Mouse (Mus musculus) gastrocnemius, adult 18-20 months (tissue): Measurements from ENCODE around the gene Ipo5. TPM values are rescaled to one million over a fixed set of nuclear protein-coding genes. Genes with fewer than 3 reads are reported as not detected.

Experiments used
- DNase-seq: peaks from one replicate; pipeline ENCODE4 v3.0.0; 2021; ENCODE audit warnings: low spot score
- total RNA-seq, 2 experiments: library from RNA; stranded (reverse); gene quantifications; 2 replicates each; pipeline ENCODE4 v1.2.3; 2021

Gene Ipo5
- total RNA-seq, 2 experiments from 2014 or later: 115 to 124 TPM

DNA sequence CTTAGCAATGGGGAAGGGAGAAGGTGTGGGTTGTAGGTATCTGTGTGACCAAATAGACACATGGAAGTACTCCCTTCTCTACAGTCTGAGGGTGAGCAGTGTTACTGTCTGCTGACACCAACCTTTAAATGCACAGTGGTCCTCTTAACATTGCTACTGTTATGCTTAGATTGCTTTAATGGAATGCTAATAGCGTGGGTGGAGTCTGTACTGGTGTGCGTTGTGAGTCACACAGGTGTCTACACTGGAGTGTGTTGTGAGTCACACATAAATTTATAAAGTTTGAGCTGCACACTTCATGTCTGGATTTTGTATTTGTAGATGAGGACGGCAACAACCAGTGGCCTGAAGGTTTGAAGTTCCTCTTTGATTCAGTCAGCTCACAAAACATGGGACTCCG lies 10.8 kb downstream of the Ipo5 start:
- DNase-seq: no peak

GRCm38 (mm10) chr14:120924044-120924443 lies 13.0 kb downstream of the Ipo5 start:
- DNase-seq: no peak

DNA sequence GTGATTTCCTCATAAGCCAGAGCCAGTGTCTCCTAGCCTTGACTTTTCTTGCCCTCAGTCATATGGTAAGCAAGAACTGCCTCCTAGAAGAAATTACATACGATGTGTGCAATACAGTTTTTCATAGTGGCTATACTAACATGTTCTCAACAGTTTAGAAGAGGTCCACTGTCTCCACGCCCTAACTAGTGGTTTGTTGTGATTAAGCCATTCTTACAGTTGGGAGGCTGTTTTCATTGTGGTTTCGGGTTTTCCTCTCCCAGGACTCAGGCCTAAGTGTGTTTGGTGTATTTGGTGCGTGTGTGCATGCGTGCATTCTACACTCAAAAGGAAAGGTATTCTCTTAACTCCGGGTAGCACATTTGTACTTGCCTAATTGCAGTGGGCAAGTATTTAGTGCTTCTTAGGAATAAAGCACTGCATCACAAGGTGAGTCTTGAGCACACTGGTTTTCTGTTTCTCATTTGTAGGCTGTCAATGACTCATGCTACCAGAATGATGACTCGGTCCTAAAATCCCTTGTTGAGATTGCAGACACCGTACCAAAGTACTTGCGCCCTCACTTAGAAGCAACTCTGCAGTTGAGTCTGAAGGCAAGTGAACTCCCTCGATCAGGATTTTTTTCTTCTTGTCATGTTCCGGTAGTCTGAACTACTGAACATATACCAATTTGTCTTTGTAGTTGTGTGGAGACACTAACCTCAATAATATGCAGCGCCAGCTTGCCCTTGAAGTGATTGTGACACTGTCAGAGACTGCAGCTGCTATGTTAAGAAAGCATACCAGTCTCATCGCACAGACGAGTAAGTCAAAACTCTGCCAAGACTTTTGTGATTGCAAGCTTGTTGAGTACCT lies 14.9 kb downstream of the Ipo5 start:
- no peak for DNase-seq

GRCm38 (mm10) chr14:120931236-120931635 lies 20.2 kb downstream of the Ipo5 start:
- DNase-seq: no peak

DNA sequence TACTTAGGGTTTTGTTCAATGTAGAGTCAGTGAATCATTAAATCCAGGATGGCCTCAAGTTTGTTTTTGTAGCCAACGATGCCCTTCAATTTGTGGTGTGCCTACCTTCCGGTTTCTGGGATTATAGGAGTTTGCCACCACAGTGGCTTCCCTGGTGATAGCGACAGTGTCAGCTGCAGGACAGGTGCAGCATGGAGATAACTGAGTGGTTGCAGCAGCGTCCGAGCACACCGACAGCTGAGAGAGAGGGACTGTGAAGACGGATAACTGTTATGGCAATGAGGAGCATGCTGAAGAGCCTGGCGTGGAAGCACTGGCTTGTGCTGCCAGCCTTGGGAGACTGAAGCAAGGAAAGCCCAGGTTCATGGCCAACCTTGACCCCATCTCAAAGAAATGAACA lies 22.6 kb downstream of the Ipo5 start:
- DNase-seq: no peak

GRCm38 (mm10) chr14:120937102-120937501 lies 26.1 kb downstream of the Ipo5 start:
- no peak for DNase-seq

GRCm38 (mm10) chr14:120942803-120943202 lies 31.8 kb downstream of the Ipo5 start:
- DNase-seq: no peak

- DNase-seq: peak; percentile 8
Measured at GRCm38 (mm10) chr14:120945146-120945545, 34.1 kb downstream of the Ipo5 start.

GRCm38 (mm10) chr14:120947104-120947503 lies 36.1 kb downstream of the Ipo5 start:
- no peak for DNase-seq

- no peak for DNase-seq
Measured at GRCm38 (mm10) chr14:120949002-120949401, 38.0 kb downstream of the Ipo5 start.

- no peak for DNase-seq
Measured at GRCm38 (mm10) chr14:120950068-120950467, 39.0 kb downstream of the Ipo5 start.

DNA sequence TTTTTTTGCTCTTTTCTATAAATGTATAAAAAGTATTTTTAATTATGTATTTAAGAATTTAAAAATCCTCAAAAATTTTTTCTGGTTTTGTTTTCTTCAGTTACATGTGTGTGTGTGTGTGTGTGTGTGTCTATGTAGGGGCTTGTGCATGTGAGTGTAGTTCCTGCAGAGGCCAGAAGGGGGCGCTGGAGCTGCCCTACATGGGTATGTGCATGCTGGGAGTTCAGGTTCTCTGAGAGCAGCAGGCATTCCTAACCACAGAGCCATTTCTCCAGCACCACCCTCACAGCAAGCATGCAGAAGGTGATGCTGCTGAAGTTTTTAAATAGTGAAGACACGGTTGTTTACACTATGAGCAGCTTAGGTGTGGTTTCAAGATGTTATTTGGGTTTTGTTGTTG lies 41.4 kb downstream of the Ipo5 start:
- no peak for DNase-seq

DNA sequence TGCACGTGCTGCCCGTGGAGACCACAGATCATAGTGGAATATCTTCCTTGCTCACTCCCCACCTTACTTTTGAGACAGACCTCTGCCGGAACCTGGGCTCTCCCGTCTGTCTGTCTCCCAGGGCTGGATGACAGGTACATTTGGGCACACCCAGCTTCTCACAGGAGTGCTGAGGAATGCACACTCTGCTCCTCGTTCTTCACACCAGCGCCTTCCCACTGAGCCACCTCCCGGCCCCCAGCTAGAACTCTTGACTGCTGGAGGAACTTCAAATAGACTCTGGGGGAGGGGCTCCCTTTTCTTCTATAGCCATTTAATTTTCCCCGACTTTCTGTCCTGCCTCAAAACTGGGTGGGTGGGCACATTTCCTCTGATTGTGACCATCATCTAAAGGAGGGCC lies 49.5 kb downstream of the Ipo5 start:
- DNase-seq: no peak

- no peak for DNase-seq
Measured at GRCm38 (mm10) chr14:120960991-120961390, 50.0 kb downstream of the Ipo5 start.

- DNase-seq: no peak
Measured at GRCm38 (mm10) chr14:120967072-120967471, 56.0 kb downstream of the Ipo5 start.

- no peak for DNase-seq
Measured at GRCm38 (mm10) chr14:120968723-120969122, 57.7 kb downstream of the Ipo5 start.

DNA sequence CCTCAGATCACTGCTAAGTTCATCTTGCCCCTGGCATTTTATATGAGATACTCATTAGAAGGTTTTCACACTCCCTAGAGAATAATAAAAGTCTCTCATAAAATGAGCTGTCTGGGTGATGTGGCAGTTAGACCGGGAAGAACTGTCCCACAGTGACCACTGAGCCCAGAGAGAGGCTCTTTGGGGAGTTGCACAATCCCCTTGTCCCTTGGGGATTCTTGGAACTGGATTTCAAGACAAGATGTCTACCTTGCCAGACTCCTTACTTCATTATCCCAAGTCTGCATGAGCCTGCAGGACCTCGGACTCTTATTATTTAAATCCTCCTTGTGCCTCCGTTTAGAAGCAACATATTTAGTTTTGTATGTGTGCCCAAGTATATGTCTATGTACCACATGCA lies 58.6 kb downstream of the Ipo5 start:
- no peak for DNase-seq

DNA sequence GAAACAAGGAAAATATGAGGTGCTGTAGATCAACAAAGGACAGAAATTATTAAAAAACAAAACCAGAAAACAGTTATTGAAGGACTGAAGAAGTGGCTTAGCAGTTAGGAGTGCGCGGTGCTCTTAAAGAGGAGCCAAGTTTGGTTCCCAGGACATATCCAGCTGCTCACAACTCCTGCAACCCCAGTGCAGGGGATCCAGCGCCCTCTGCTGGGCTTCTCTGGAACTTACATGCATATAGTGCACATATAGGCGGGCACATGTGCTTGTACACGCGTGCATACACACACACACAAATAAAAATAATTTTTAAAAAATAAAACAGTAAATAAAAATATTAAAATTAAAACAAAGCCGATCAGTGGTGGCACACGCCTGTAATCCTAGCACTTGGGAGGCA lies 59.6 kb downstream of the Ipo5 start:
- no peak for DNase-seq

- no peak for DNase-seq
Measured at GRCm38 (mm10) chr14:120971313-120971712, 60.3 kb downstream of the Ipo5 start.

DNA sequence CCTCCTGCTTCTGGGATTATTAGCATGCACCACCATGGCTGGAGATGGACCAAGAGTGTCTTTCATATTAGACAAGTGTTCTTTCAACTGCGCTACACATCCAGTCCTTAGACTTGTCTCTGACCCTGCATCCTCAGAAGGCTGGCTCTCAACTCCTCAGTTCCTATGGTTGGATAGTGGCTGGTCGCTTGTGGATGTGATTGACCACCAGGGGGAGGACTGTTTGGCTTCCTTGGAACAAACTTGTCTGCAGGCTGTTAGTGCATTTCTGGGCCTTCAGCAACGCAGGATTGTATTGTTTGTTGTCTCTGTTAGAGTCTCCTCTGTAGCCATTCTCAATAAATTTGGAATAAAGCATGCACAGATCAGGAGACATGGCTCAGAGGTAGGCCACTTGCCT lies 68.5 kb downstream of the Ipo5 start:
- DNase-seq: peak; percentile 17

- no peak for DNase-seq
Measured at GRCm38 (mm10) chr14:120989126-120989525, 78.1 kb downstream of the Ipo5 start.
